Mouse (Mus musculus) limb, embryonic 11.5 days (tissue): ENCODE data around the gene Tmem11. TPM values are rescaled to one million over a fixed set of nuclear protein-coding genes. Genes with fewer than 3 reads are reported as not detected.
A peak's percentile ranks its signal among the peaks of the same experiment; 100 is the strongest.
"Not testable (repeated sequence)": the region's sequence is repeated elsewhere in the genome, so short reads cannot be mapped to it uniquely, and the experiment has no call there.

Experiments used
- ATAC-seq: fragments of 200-750 bp; cut with Nextera tagmentation; 2 replicates; pipeline ENCODE4 v1.8.0; 2017; ENCODE audit warnings: low read depth; ENCODE audit not compliant: insufficient number of reproducible peaks, low FRiP score, low TSS enrichment
- DNase-seq: peaks from one replicate; pipeline ENCODE4 v3.0.0-alpha.2; 2015; ENCODE audit warnings: low spot score
- H3K27ac ChIP-seq: fragments of 300-500 bp; sonication (generic); replicated peaks from 2 replicates; pipeline ENCODE4 v1.5.1; 2014; ENCODE audit warnings: low read depth, mild to moderate bottlenecking, low read length
- H3K27me3 ChIP-seq: fragments of 300-500 bp; sonication (generic); 2 replicates; pipeline ENCODE4 v1.6.1; 2014; ENCODE audit warnings: mild to moderate bottlenecking, low read length, mixed read lengths; ENCODE audit not compliant: control insufficient read depth, insufficient read depth
- H3K36me3 ChIP-seq: fragments of 300-500 bp; sonication (generic); 2 replicates; pipeline ENCODE4 v1.6.1; 2014; ENCODE audit warnings: mild to moderate bottlenecking, low read length, moderate library complexity, mixed read lengths; ENCODE audit not compliant: control insufficient read depth, insufficient read depth
- H3K4me1 ChIP-seq: fragments of 300-500 bp; sonication (generic); 2 replicates; pipeline ENCODE4 v1.6.1; 2014; ENCODE audit warnings: low read length, mixed read lengths; ENCODE audit not compliant: control insufficient read depth, insufficient read depth
- H3K4me2 ChIP-seq: fragments of 300-500 bp; sonication (generic); 2 replicates; pipeline ENCODE4 v1.6.1; 2014; ENCODE audit warnings: low read depth, mild to moderate bottlenecking, moderate library complexity; ENCODE audit not compliant: severe bottlenecking
- H3K4me3 ChIP-seq: fragments of 300-500 bp; sonication (generic); 2 replicates; pipeline ENCODE4 v1.5.1; 2014; ENCODE audit warnings: low read depth, low read length
- H3K9ac ChIP-seq: fragments of 300-500 bp; sonication (generic); 2 replicates; pipeline ENCODE4 v1.6.1; 2014; ENCODE audit warnings: mild to moderate bottlenecking, low read length
- H3K9me3 ChIP-seq: fragments of 300-500 bp; sonication (generic); 2 replicates; pipeline ENCODE4 v1.6.1; 2016; ENCODE audit warnings: low read length; ENCODE audit not compliant: control insufficient read depth
- WGBS: fragments of 180-500 bp; shearing (Covaris S2); extraction: QIAGEN DNeasy Blood & Tissue Kit; methylation state at CpG from one replicate; pipeline ENCODE4 v1.1.7; 2014; 5-methylcytosine and 5-hydroxymethylcytosine counted together
- polyA plus RNA-seq: library from polyadenylated mRNA; unstranded; fragments of >200 nt; fragmentation: Nextera tagmentation; extraction: Ambion mirVana; gene quantifications from 2 replicates; pipeline ENCODE4 v1.2.1, GENCODE M21; 2014

Gene Tmem11
- polyA plus RNA-seq, 1 experiment from 2014 or later: 74.5 TPM

DNA sequence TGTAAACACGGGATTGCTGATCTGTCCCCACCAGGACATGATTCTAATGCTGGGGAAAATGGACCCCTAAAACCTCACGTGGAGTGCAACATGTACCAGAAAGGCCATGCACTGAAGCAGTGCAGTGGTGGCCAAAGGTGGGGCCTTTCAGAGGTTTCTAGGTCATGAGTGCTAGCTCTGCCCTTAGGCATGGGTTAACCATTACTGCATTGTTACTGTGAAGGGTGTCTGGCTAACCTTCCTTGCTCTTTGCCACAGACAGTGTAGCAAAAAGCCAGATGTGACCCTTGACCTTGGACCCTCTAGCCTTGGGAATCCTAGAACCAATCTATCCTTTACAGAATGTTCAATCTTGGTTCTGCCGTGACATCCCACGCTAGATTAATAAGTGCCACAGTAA lies 23.4 kb upstream of the Tmem11 start:
- Histone ChIP-seq H3K4me3 (no peak overlapping the region), H3K4me2 (no peak overlapping the region), H3K9me3 (no peaks in the 10 kb centered on the region), H3K9ac (no peak overlapping the region), H3K4me1 (peaks cover 4% of the 10 kb centered on the region; the same call in 1 of the 2 replicates), H3K27me3 (no peaks in the 10 kb centered on the region), H3K36me3 (no peaks in the 10 kb centered on the region; the same call in 1 of the 2 replicates), H3K27ac (no peak overlapping the region)
- 41% methylated on average over 4 of the region's 4 CpGs for WGBS
- DNase-seq: no peak
- ATAC-seq: no peak

GRCm38 (mm10) chr11:60902001-60902400 lies 22.9 kb upstream of the Tmem11 start:
- WGBS: 75% methylated on average over 7 of the region's 7 CpGs
- H3K9me3 ChIP-seq: no peaks in the 10 kb centered on the region
- DNase-seq (no peak), ATAC-seq (no peak)
- H3K4me3 ChIP-seq: no peak overlapping the region
- no peak overlapping the region for H3K4me2 ChIP-seq
- H3K27me3 ChIP-seq: no peaks in the 10 kb centered on the region
- no peak overlapping the region for H3K9ac ChIP-seq
- H3K27ac ChIP-seq: no peak overlapping the region
- H3K36me3 ChIP-seq: no peaks in the 10 kb centered on the region; the same call in 1 of the 2 replicates
- peaks cover 8% of the 10 kb centered on the region; the same call in 1 of the 2 replicates for H3K4me1 ChIP-seq

DNA sequence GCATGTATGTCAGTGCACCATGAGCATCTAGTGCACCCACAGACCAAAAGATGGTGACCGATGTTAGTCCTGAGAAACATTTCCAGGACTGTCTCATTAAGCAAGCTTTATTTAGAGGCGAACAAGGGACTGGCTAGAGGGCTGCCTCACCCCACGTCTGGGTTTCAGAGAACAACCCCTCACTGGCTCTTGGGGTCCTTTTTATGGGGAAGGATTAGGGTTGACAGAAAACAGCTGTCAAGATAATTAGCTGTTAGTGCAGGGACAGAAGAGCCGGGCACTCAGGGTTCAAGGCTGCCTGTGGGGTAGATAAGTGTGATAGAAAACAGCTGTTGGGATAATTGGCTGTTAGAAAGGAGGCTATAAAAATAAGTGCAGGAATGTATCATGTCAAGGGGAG lies 16.8 kb upstream of the Tmem11 start:
- Histone ChIP-seq H3K4me1 (peaks cover 9% of the 10 kb centered on the region), H3K4me3 (no peak overlapping the region), H3K9me3 (no peaks in the 10 kb centered on the region), H3K4me2 (no peak overlapping the region), H3K27ac (no peak overlapping the region), H3K36me3 (no peaks in the 10 kb centered on the region), H3K27me3 (no peaks in the 10 kb centered on the region), H3K9ac (no peak overlapping the region)
- 4% methylated on average over 4 of the region's 4 CpGs for WGBS
- peak; percentile 71 for DNase-seq
- ATAC-seq: peak; percentile 81

DNA sequence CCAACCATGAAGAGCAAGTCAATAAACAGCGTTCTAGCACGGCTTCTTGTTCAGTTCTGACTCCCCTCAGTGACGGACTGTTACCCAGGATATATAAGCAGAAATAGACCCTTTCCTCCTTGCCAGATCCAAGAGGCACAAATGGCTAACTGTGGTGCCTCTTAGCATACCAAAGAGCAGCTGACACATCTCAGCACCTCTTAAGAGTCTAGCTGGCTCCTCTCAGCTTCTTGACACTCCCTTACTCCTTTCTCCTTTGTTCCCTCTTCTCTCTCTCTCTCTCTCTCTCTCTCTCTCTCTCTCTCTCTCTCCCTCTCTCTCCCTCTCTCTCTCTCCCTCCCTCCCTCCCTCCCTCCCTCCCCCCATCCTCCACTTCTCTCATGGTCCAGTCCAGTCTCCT lies 11.7 kb upstream of the Tmem11 start:
- no peak overlapping the region for H3K4me2 ChIP-seq
- no peaks in the 10 kb centered on the region; the same call in 1 of the 2 replicates for H3K4me1 ChIP-seq
- H3K27ac ChIP-seq: no peak overlapping the region
- no peak for ATAC-seq
- no peaks in the 10 kb centered on the region for H3K36me3 ChIP-seq
- WGBS: 56% methylated on average over 3 of the region's 3 CpGs
- H3K4me3 ChIP-seq: no peak overlapping the region
- DNase-seq: no peak
- no peaks in the 10 kb centered on the region for H3K9me3 ChIP-seq
- no peaks in the 10 kb centered on the region for H3K27me3 ChIP-seq
- H3K9ac ChIP-seq: no peak overlapping the region

- WGBS: 55% methylated on average over 6 of the region's 6 CpGs
- no peaks in the 10 kb centered on the region for H3K4me1 ChIP-seq
- ATAC-seq (no peak), DNase-seq (no peak)
- no peak overlapping the region for H3K27ac ChIP-seq
- H3K9ac ChIP-seq: no peak overlapping the region
- no peaks in the 10 kb centered on the region for H3K27me3 ChIP-seq
- no peak overlapping the region for H3K4me3 ChIP-seq
- H3K9me3 ChIP-seq: no peaks in the 10 kb centered on the region
- no peak overlapping the region for H3K4me2 ChIP-seq
- H3K36me3 ChIP-seq: no peaks in the 10 kb centered on the region
Measured at GRCm38 (mm10) chr11:60890286-60890685, 11.2 kb upstream of the Tmem11 start.

- Histone ChIP-seq H3K4me1 (no peaks in the 10 kb centered on the region), H3K9me3 (no peaks in the 10 kb centered on the region), H3K27ac (no peak overlapping the region), H3K4me3 (no peak overlapping the region), H3K27me3 (no peaks in the 10 kb centered on the region), H3K36me3 (no peaks in the 10 kb centered on the region), H3K9ac (no peak overlapping the region), H3K4me2 (no peak overlapping the region)
- 51% methylated on average over 2 of the region's 2 CpGs for WGBS
- ATAC-seq: no peak
- no peak for DNase-seq
Measured at GRCm38 (mm10) chr11:60889861-60890260, 10.8 kb upstream of the Tmem11 start.

DNA sequence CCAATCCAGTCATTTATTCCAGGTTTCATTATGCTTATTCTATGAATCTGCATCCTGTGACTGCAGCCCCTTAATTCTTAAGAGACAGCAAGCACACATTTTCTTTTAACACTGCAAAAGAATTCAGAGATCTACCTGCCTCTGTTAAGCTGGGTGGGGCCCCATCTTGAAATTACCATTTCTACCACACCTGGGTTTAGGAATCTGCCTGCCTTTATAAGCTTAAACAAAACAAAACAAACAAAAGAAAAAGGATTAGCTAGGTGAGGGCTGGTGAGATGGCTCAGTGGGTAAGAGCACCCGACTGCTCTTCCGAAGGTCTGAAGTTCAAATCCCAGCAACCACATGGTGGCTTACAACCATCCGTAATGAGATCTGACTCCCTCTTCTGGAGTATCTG lies 7.9 kb upstream of the Tmem11 start:
- not testable (repeated sequence) for H3K4me2 ChIP-seq, H3K9ac ChIP-seq, ATAC-seq, H3K9me3 ChIP-seq, H3K27ac ChIP-seq, H3K27me3 ChIP-seq, H3K4me3 ChIP-seq, H3K4me1 ChIP-seq, H3K36me3 ChIP-seq, DNase-seq
- WGBS: 82% methylated on average over 2 of the region's 3 CpGs

GRCm38 (mm10) chr11:60882386-60882785 lies 3.3 kb upstream of the Tmem11 start:
- Histone ChIP-seq H3K27ac (no peak overlapping the region), H3K4me3 (no peak overlapping the region), H3K36me3 (no peaks in the 10 kb centered on the region), H3K4me1 (peaks cover 3% of the 10 kb centered on the region), H3K27me3 (no peaks in the 10 kb centered on the region), H3K9me3 (no peaks in the 10 kb centered on the region), H3K4me2 (no peak overlapping the region), H3K9ac (no peak overlapping the region)
- DNase-seq: no peak
- 82% methylated on average over 3 of the region's 3 CpGs for WGBS
- ATAC-seq: no peak

DNA sequence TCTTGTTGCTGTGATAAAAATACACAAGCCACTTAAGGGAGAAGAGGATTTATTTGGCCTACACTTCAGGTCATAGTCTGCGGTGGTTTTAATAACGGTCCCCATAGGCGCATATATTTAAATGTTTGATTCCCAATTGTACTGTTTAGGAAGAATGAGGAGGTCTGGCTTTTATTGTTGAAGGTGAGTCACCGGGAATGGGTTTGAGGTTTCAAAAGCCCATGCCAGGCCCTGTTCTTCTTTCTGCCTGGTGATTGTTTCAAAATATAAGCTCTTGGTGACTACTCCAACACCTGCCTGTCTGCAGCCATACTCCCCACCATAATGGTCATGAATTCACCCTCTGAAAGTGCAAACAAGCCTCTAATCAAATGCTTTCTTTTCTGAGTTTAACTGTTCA lies 1.5 kb upstream of the Tmem11 start:
- peaks cover 10% of the 10 kb centered on the region for H3K4me1 ChIP-seq
- H3K4me2 ChIP-seq: no peak overlapping the region
- H3K27me3 ChIP-seq: no peaks in the 10 kb centered on the region
- H3K9me3 ChIP-seq: no peaks in the 10 kb centered on the region
- H3K36me3 ChIP-seq: no peaks in the 10 kb centered on the region
- no peak overlapping the region for H3K27ac ChIP-seq
- WGBS: 92% methylated on average over 4 of the region's 4 CpGs
- no peak for ATAC-seq
- DNase-seq: no peak
- H3K4me3 ChIP-seq: no peak overlapping the region
- no peak overlapping the region for H3K9ac ChIP-seq
